Mouse (Mus musculus): ENCODE results near the gene Limk1. TPM values are rescaled to one million over a fixed set of nuclear protein-coding genes. Genes with fewer than 3 reads are reported as not detected.

Gene Limk1
- polyA plus RNA-seq, 1 experiment from 2014 or later, result 1.8 TPM

DNA sequence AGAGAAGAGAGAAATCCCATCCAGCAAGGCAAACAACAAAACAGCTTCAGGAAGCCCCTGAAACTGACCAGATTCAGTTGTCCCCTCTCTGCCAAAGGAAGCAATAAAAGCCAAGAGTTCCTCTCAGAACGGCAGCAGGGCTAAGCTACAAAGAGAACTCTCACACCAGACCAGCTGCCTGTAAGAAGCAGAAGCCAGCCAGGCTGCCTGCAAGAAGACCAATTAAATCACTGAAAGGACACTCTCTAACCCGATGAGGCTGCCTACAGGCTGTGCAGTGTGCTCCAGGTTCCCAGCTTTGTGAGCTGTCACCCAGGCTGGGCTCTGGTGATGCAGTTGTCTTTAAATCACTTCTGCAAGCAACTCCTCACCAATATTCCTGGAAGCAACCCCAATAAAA lies 4.6 kb downstream of the Limk1 start:
- Histone ChIP-seq H3K4me1 (replicated peaks; ENCODE audit: control insufficient read depth, insufficient read depth, low read length) (peaks cover 3% of the 10 kb centered on the region; the same call in 1 of the 2 replicates), H3K27me3 (replicated peaks; ENCODE audit: control insufficient read depth, insufficient read depth, low read length) (no peaks in the 10 kb centered on the region), H3K9ac (ENCODE audit: low read depth, low read length) (no peak overlapping the region), H3K9me3 (ENCODE audit: control insufficient read depth) (no peaks in the 10 kb centered on the region), H3K4me2 (replicated peaks; ENCODE audit: low read depth) (no peak overlapping the region), H3K36me3 (ENCODE audit: control insufficient read depth, insufficient read depth) (no peaks in the 10 kb centered on the region), H3K4me3 (ENCODE audit: low read depth, low read length) (no peak overlapping the region), H3K27ac (ENCODE audit: low read depth, low read length) (no peak overlapping the region)
- TF ChIP-seq CTCF (IDR thresholded peaks at IDR 0.05; ENCODE audit: low read depth), result no peak
- no peak for ATAC-seq
- WGBS, result 50% methylated on average over 2 of the region's 2 CpGs

DNA sequence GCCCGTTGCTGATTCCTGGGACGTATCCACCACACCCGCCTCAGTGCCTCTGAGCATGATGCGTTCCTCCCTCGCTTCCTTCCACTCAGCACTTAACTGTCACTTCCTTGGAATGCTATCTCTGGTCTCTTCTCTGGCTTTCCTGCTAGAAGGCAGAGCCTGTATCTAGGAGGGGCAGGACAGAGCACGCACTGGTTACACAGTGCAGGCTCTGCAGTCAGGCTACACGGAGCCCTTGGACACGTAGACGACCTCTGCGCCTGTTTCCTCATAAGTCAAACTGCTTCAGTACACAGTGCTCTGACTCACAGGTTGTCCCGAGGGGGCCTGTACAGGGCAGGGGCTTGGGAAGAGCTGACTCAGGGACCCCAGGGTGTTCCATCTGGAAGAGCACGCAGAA lies 8.2 kb downstream of the Limk1 start:
- no peak overlapping the region for H3K4me3 ChIP-seq (ENCODE audit: low read depth, low read length)
- WGBS, result 36% methylated on average over 12 of the region's 12 CpGs
- H3K27ac ChIP-seq (ENCODE audit: low read depth, low read length), result peak overlapping the region; percentile 41; the same call in 1 of the 2 replicates
- no peaks in the 10 kb centered on the region for H3K27me3 ChIP-seq (replicated peaks; ENCODE audit: control insufficient read depth, insufficient read depth, low read length)
- H3K4me1 ChIP-seq (replicated peaks; ENCODE audit: control insufficient read depth, insufficient read depth, low read length), result peaks cover 8% of the 10 kb centered on the region; the same call in 1 of the 2 replicates
- ATAC-seq, result peak; percentile 74
- TF ChIP-seq CTCF (IDR thresholded peaks at IDR 0.05; ENCODE audit: low read depth), result no peak
- H3K4me2 ChIP-seq (replicated peaks; ENCODE audit: low read depth), result 0 out of 2 replicates have a peak overlapping the region, but pooled peaks have one; percentile 13
- no peaks in the 10 kb centered on the region for H3K9me3 ChIP-seq (ENCODE audit: control insufficient read depth)
- no peaks in the 10 kb centered on the region for H3K36me3 ChIP-seq (ENCODE audit: control insufficient read depth, insufficient read depth)
- H3K9ac ChIP-seq (ENCODE audit: low read depth, low read length), result 0 out of 2 replicates have a peak overlapping the region, but pooled peaks have one; percentile 17

DNA sequence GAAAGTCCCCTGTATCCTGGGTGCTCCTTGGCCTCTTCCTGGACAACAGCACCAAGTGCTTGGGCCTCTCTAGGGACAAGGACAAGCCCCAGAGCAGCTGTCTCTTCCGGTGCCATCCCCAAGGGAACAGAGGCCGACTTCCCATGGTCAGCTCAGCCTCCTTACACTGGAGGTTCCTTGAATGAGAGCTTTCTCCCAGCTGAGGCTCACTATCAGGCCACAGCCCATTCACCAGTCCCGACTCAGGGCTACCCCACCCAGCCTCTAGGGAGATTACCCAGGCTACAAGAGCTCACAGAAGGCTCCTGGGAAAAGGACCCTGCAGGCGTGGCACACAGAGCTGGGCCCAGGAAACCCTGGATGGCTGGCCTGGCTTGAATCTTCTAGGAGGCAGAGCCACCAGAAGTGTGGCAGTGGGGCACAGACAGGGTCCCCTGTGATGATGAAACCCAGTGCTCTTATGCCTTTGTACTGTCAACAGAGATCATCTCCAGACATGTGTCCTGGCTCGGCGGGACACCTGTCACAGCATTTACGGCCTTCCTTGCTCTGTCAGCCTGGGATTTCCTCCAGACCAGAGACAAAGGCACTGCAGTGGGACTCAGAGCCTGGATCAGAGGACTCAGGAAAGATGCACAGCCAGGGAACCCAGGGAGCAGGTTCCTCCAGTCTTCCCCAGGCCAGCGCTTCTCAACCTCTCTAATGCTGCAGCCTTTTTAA lies 9.4 kb downstream of the Limk1 start:
- WGBS, result 47% methylated on average over 8 of the region's 8 CpGs
- Histone ChIP-seq H3K9me3 (ENCODE audit: control insufficient read depth) (no peaks in the 10 kb centered on the region), H3K27me3 (replicated peaks; ENCODE audit: control insufficient read depth, insufficient read depth, low read length) (no peaks in the 10 kb centered on the region), H3K4me1 (replicated peaks; ENCODE audit: control insufficient read depth, insufficient read depth, low read length) (peaks cover 8% of the 10 kb centered on the region; the same call in 1 of the 2 replicates), H3K9ac (ENCODE audit: low read depth, low read length) (no peak overlapping the region), H3K4me2 (replicated peaks; ENCODE audit: low read depth) (no peak overlapping the region), H3K4me3 (ENCODE audit: low read depth, low read length) (no peak overlapping the region), H3K36me3 (ENCODE audit: control insufficient read depth, insufficient read depth) (no peaks in the 10 kb centered on the region), H3K27ac (ENCODE audit: low read depth, low read length) (no peak overlapping the region)
- TF ChIP-seq CTCF (IDR thresholded peaks at IDR 0.05; ENCODE audit: low read depth), result no peak
- no peak for ATAC-seq

DNA sequence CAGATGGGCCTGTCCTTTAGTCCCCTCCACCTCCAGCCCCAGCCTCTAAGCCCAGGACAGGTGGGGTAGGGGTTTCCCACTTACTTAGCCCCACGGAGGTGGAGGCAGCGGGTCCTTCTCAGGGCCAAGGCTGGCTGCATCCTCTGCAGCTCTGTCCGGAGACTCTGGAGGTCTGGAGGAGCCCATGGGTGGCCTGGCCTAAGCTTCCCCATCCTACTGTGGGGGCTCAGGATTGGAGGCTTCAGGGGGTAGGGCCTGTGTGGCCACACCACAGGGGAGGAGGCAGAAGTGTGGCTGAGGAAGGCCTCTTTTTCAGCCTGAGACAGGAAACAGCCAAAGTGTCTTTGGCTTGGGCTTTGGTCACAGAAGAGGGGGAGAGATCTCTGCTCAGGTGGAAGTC lies 10.4 kb downstream of the Limk1 start:
- H3K27ac ChIP-seq (ENCODE audit: low read depth, low read length), result no peak overlapping the region
- H3K9me3 ChIP-seq (ENCODE audit: control insufficient read depth), result no peaks in the 10 kb centered on the region
- H3K27me3 ChIP-seq (replicated peaks; ENCODE audit: control insufficient read depth, insufficient read depth, low read length), result no peaks in the 10 kb centered on the region
- H3K36me3 ChIP-seq (ENCODE audit: control insufficient read depth, insufficient read depth), result no peaks in the 10 kb centered on the region; the same call in 1 of the 2 replicates
- no peak overlapping the region for H3K4me3 ChIP-seq (ENCODE audit: low read depth, low read length)
- H3K4me2 ChIP-seq (replicated peaks; ENCODE audit: low read depth), result peak overlapping the region; percentile 27; the same call in 1 of the 2 replicates
- TF ChIP-seq CTCF (IDR thresholded peaks at IDR 0.05; ENCODE audit: low read depth), result no peak
- peaks cover 8% of the 10 kb centered on the region; the same call in 1 of the 2 replicates for H3K4me1 ChIP-seq (replicated peaks; ENCODE audit: control insufficient read depth, insufficient read depth, low read length)
- ATAC-seq, result no peak
- 76% methylated on average over 3 of the region's 3 CpGs for whole genome bisulfite sequencing
- no peak overlapping the region for H3K9ac ChIP-seq (ENCODE audit: low read depth, low read length)

DNA sequence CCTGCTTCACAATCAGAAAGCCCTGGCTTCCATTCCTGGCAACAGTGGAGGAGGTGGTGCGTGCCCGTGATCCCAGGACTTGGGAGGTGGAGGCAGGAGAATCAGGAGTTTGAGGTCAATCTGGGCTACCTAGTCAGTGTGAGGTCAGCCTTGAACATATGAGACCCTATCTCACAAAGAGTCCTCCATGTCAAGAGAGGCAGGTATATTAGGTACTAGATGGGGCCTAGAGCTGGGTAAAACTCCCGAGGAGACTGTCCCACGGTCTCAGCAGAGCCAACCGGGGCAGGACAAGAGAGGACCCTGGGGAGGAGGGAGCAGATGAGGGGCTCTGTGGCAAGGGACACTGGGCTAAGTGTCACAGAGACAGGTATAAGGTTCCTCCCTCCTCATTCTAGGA lies 10.9 kb downstream of the Limk1 start:
- H3K4me1 ChIP-seq (replicated peaks; ENCODE audit: control insufficient read depth, insufficient read depth, low read length), result peaks cover 8% of the 10 kb centered on the region; the same call in 1 of the 2 replicates
- TF ChIP-seq CTCF (IDR thresholded peaks at IDR 0.05; ENCODE audit: low read depth), result no peak
- H3K4me3 ChIP-seq (ENCODE audit: low read depth, low read length), result no peak overlapping the region
- no peaks in the 10 kb centered on the region for H3K9me3 ChIP-seq (ENCODE audit: control insufficient read depth)
- no peak overlapping the region for H3K9ac ChIP-seq (ENCODE audit: low read depth, low read length)
- H3K27ac ChIP-seq (ENCODE audit: low read depth, low read length), result no peak overlapping the region
- no peaks in the 10 kb centered on the region; the same call in 1 of the 2 replicates for H3K36me3 ChIP-seq (ENCODE audit: control insufficient read depth, insufficient read depth)
- ATAC-seq, result no peak
- no peaks in the 10 kb centered on the region for H3K27me3 ChIP-seq (replicated peaks; ENCODE audit: control insufficient read depth, insufficient read depth, low read length)
- 92% methylated on average over 5 of the region's 5 CpGs for WGBS
- H3K4me2 ChIP-seq (replicated peaks; ENCODE audit: low read depth), result peak overlapping the region; percentile 27; the same call in 1 of the 2 replicates

DNA sequence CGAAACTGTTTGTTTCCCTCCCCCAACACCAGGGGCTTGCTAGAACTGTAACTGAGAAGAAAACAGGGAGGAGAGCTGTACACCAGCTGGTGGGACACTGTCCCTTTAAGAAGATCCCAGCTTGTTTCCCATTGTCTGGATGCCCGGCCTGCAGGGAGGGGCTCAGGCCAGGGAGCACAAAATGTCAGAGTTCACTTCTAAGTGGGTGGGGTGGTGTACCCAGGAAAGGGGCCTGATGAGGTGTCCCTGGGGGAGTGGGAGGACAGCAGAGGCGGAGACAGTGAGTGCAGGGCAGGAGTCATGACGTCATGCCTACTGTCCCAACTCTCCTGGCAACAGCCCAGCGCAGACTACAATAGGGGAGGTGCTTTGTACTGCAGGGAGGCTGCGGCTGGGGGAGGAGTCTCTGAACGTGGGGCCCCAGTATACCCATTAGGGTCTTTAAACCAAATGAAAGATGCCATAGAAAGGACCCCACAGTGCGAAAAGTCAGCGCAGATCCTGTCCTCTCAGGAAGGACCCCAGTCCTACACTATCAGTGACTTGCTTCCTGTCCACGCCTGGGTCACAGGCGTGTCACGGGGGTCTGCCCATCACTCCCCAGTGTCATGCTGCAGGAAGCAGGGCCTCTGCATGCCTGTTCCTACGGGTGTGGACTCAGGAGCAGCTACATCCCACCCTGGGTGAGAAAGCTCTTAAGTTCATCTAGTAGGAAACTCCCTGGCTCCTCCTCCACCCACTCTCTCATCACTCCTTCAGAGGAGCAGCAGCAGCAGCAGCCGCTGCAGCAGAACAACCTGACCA lies 12.2 kb downstream of the Limk1 start:
- Histone ChIP-seq H3K4me1 (replicated peaks; ENCODE audit: control insufficient read depth, insufficient read depth, low read length) (peaks cover 8% of the 10 kb centered on the region; the same call in 1 of the 2 replicates), H3K9me3 (ENCODE audit: control insufficient read depth) (no peaks in the 10 kb centered on the region), H3K9ac (ENCODE audit: low read depth, low read length) (peak overlapping the region; percentile 32), H3K27ac (ENCODE audit: low read depth, low read length) (peak overlapping the region; percentile 60), H3K27me3 (replicated peaks; ENCODE audit: control insufficient read depth, insufficient read depth, low read length) (no peaks in the 10 kb centered on the region), H3K36me3 (ENCODE audit: control insufficient read depth, insufficient read depth) (no peaks in the 10 kb centered on the region; the same call in 1 of the 2 replicates), H3K4me3 (ENCODE audit: low read depth, low read length) (peak overlapping the region; percentile 32), H3K4me2 (replicated peaks; ENCODE audit: low read depth) (peak overlapping the region; percentile 70)
- ATAC-seq, result peak; percentile 59
- WGBS, result 3% methylated on average over 14 of the region's 14 CpGs
- no peak for TF ChIP-seq CTCF (IDR thresholded peaks at IDR 0.05; ENCODE audit: low read depth)
